Mouse (Mus musculus): Measurements from ENCODE around the gene Bora. TPM values are rescaled to one million over a fixed set of nuclear protein-coding genes. Genes with fewer than 3 reads are reported as not detected.

Bora gene
- polyA plus RNA-seq, 1 experiment from 2014 or later, result 14.0 TPM

Other genes starting within 250 kb of the Bora start
- 0.64 TPM in 1 of 2 replicates, not detected in the other for gene Rpl36a-ps1, start 51.9 kb upstream of the Bora start, polyA plus RNA-seq (2015; fragmentation: Nextera tagmentation; extraction: Ambion mirVana)
- 92.8 and 94.8 TPM in 2 replicates for gene Mzt1, start 88 bp upstream of the Bora start, polyA plus RNA-seq (2015; fragmentation: Nextera tagmentation; extraction: Ambion mirVana)
- gene Pibf1, start 53.2 kb downstream of the Bora start, polyA plus RNA-seq (2015; fragmentation: Nextera tagmentation; extraction: Ambion mirVana), result 17.6 and 18.0 TPM in 2 replicates
- gene Dis3, start 53.5 kb downstream of the Bora start, polyA plus RNA-seq (2015; fragmentation: Nextera tagmentation; extraction: Ambion mirVana), result 17.5 and 20.4 TPM in 2 replicates

Data from neural tube, embryonic 15.5 days (tissue).